24 mouse cellular contexts compared by ENCODE assay signal in the genomic region with DNA sequence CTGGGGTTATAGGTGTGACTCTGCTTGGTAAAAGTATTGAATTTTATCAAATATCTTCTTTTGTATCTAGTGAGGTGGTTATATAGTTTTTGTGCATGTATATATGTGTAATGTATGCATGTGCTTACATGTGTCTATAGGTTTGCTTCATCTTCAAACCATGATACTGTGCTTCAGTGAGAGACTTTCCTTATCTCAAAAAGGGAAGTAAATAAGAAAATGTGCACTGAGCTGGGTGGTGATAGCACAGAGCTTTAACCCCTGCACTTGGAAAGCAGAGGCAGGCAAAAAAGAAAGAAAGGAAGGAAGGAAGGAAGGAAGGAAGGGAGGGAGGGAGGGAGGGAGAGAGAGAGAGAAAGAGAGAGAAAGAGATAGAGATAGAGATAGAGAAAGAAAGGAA.
"Had no signal": no experiment of that assay in that cellular context is flagged by ENCODE, and none has a peak within 500 bp of the region (broad histone marks: within the 10 kb centered on the region; RNA-seq: fewer than 3 reads in every experiment).

No protein-coding gene starts in this region.

- H3K9ac ChIP-seq: heart, embryonic 13.5 days; heart, embryonic 15.5 days; hindbrain, embryonic 13.5 days; hindbrain, embryonic 15.5 days; kidney, embryonic 15.5 days; limb, embryonic 12.5 days; liver, embryonic 13.5 days had no signal

- DNase-seq: gastrocnemius, adult 2 months; gastrocnemius, postnatal 10 days; gastrocnemius, postnatal 25 days; heart, adult 11 months; heart, adult 2 months; heart, postnatal 14 days; heart, postnatal 36 days; kidney, adult 11 months; kidney, adult 2 months; kidney, adult 9 months; kidney, postnatal 14 days; kidney, postnatal 36 days; liver, embryonic 13.5 days had no signal

- H3K4me3 ChIP-seq: gastrocnemius, adult 2 months; heart, adult 2 months; heart, embryonic 13.5 days; heart, embryonic 15.5 days; hindbrain, embryonic 13.5 days; hindbrain, embryonic 15.5 days; kidney, embryonic 15.5 days; left cerebral cortex, adult 2 months; limb, embryonic 10.5 days; limb, embryonic 12.5 days; liver, embryonic 13.5 days had no signal

- H3K36me3 ChIP-seq: heart, embryonic 13.5 days; heart, embryonic 15.5 days; hindbrain, embryonic 13.5 days; hindbrain, embryonic 15.5 days; kidney, embryonic 15.5 days; limb, embryonic 10.5 days; limb, embryonic 12.5 days; liver, embryonic 13.5 days had no signal

- H3K9me3 ChIP-seq: heart, embryonic 15.5 days; hindbrain, embryonic 15.5 days; kidney, embryonic 15.5 days; limb, embryonic 10.5 days; liver, embryonic 13.5 days had no signal

- H3K4me2 ChIP-seq: heart, embryonic 11.5 days; heart, embryonic 13.5 days; heart, embryonic 15.5 days; hindbrain, embryonic 13.5 days; hindbrain, embryonic 15.5 days; kidney, embryonic 15.5 days; limb, embryonic 12.5 days; liver, embryonic 13.5 days had no signal

- ATAC-seq: hindbrain, postnatal 0 days had no signal

- H3K27ac ChIP-seq: gastrocnemius, adult 2 months; heart, adult 2 months; heart, embryonic 13.5 days; heart, embryonic 15.5 days; hindbrain, embryonic 13.5 days; hindbrain, embryonic 15.5 days; hindbrain, postnatal 0 days; kidney, embryonic 15.5 days; kidney, postnatal 0 days; left cerebral cortex, adult 2 months; limb, embryonic 10.5 days; limb, embryonic 12.5 days; liver, embryonic 13.5 days had no signal

- H3K4me1 ChIP-seq: heart, embryonic 13.5 days; heart, embryonic 15.5 days; hindbrain, embryonic 13.5 days; hindbrain, embryonic 15.5 days; limb, embryonic 10.5 days; limb, embryonic 12.5 days had no signal

- H3K27me3 ChIP-seq: heart, embryonic 13.5 days; heart, embryonic 15.5 days; hindbrain, embryonic 13.5 days; hindbrain, embryonic 15.5 days; kidney, embryonic 15.5 days; limb, embryonic 12.5 days; liver, embryonic 13.5 days had no signal
